Mouse (Mus musculus): ENCODE measurements at regions not wholly inside any gene's neighbourhood (a gene's known extent, or its start where the extent isn't known, plus 50 kb on each side); places are given as distances from the start of the nearest gene placed in this dataset.
A peak's percentile ranks its signal among the peaks of the same experiment; 100 is the strongest.

GRCm38 (mm10) chr1:23462411-23462810 lies 64.8 kb upstream of the Ogfrl1 start:
- no peak for DNase-seq (ENCODE audit: inconsistent ontology term)

GRCm38 (mm10) chr1:23464081-23464480 lies 66.5 kb upstream of the Ogfrl1 start:
- DNase-seq (ENCODE audit: inconsistent ontology term) = no peak

- no peak for DNase-seq (ENCODE audit: inconsistent ontology term)
Measured at GRCm38 (mm10) chr1:23466340-23466739, 68.8 kb upstream of the Ogfrl1 start.

GRCm38 (mm10) chr1:23467405-23467804 lies 69.8 kb upstream of the Ogfrl1 start:
- no peak for DNase-seq (ENCODE audit: inconsistent ontology term)

GRCm38 (mm10) chr1:23480776-23481320 lies 83.3 kb upstream of the Ogfrl1 start:
- DNase-seq (ENCODE audit: inconsistent ontology term) = no peak

GRCm38 (mm10) chr1:23484566-23484965 lies 87.0 kb upstream of the Ogfrl1 start:
- no peak for DNase-seq (ENCODE audit: inconsistent ontology term)

- DNase-seq (ENCODE audit: inconsistent ontology term) = no peak
Measured at GRCm38 (mm10) chr1:23485150-23485775, 87.7 kb upstream of the Ogfrl1 start.

GRCm38 (mm10) chr1:23487031-23487430 lies 89.5 kb upstream of the Ogfrl1 start:
- peak; percentile 94 for DNase-seq (ENCODE audit: inconsistent ontology term)

GRCm38 (mm10) chr1:23490640-23491039 lies 93.1 kb upstream of the Ogfrl1 start:
- peak; percentile 91 for DNase-seq (ENCODE audit: inconsistent ontology term)

GRCm38 (mm10) chr1:23491041-23491440 lies 93.5 kb upstream of the Ogfrl1 start:
- DNase-seq (ENCODE audit: inconsistent ontology term) = no peak

GRCm38 (mm10) chr1:23492981-23493380 lies 95.4 kb upstream of the Ogfrl1 start:
- DNase-seq (ENCODE audit: inconsistent ontology term) = peak; percentile 92

- DNase-seq (ENCODE audit: inconsistent ontology term) = peak; percentile 19
Measured at GRCm38 (mm10) chr1:23495412-23495811, 97.8 kb upstream of the Ogfrl1 start.

GRCm38 (mm10) chr1:23520113-23520512 lies 122.5 kb upstream of the Ogfrl1 start:
- no peak for DNase-seq (ENCODE audit: inconsistent ontology term)

GRCm38 (mm10) chr1:23532659-23533058 lies 135.1 kb upstream of the Ogfrl1 start:
- no peak for DNase-seq (ENCODE audit: inconsistent ontology term)

- DNase-seq (ENCODE audit: inconsistent ontology term) = no peak
Measured at GRCm38 (mm10) chr1:23536621-23537020, 139.0 kb upstream of the Ogfrl1 start.

GRCm38 (mm10) chr1:23538419-23538818 lies 140.8 kb upstream of the Ogfrl1 start:
- DNase-seq (ENCODE audit: inconsistent ontology term) = no peak

GRCm38 (mm10) chr1:23540594-23540993 lies 143.0 kb upstream of the Ogfrl1 start:
- DNase-seq (ENCODE audit: inconsistent ontology term) = no peak

GRCm38 (mm10) chr1:23555794-23556193 lies 158.2 kb upstream of the Ogfrl1 start:
- DNase-seq (ENCODE audit: inconsistent ontology term) = no peak

- DNase-seq (ENCODE audit: inconsistent ontology term) = no peak
Measured at GRCm38 (mm10) chr1:23568106-23568505, 170.5 kb upstream of the Ogfrl1 start.

GRCm38 (mm10) chr1:23574461-23574860 lies 176.9 kb upstream of the Ogfrl1 start:
- DNase-seq (ENCODE audit: inconsistent ontology term) = no peak

GRCm38 (mm10) chr1:23575005-23575404 lies 177.4 kb upstream of the Ogfrl1 start:
- DNase-seq (ENCODE audit: inconsistent ontology term) = no peak

- DNase-seq (ENCODE audit: inconsistent ontology term) = no peak
Measured at GRCm38 (mm10) chr1:23575515-23575914, 177.9 kb upstream of the Ogfrl1 start.

GRCm38 (mm10) chr1:23576150-23576549 lies 178.6 kb upstream of the Ogfrl1 start:
- no peak for DNase-seq (ENCODE audit: inconsistent ontology term)

GRCm38 (mm10) chr1:23589414-23589942 lies 172.1 kb upstream of the B3gat2 start:
- no peak for DNase-seq (ENCODE audit: inconsistent ontology term)

Data from Muller cell, postnatal 12 days (primary cell).